16 mouse cellular contexts compared by ENCODE assay signal in genomic region chr4:4635338-4635737, GRCm38 (mm10).
DNase-seq lines count a peak whose midpoint lies in the region; ATAC-seq lines count a peak whose summit lies in the region.
"Had no signal": no experiment of that assay in that cellular context is flagged by ENCODE, and none has a peak within 500 bp of the region (broad histone marks: within the 10 kb centered on the region; RNA-seq: fewer than 3 reads in every experiment).

No protein-coding gene starts in this region.

- no peak overlapping the region for H3K27ac ChIP-seq in neural tube, embryonic 12.5 days
- H3K27ac ChIP-seq: kidney, postnatal 0 days; liver, embryonic 12.5 days; midbrain, embryonic 15.5 days had no signal

- no peak overlapping the region for H3K4me2 ChIP-seq in neural tube, embryonic 12.5 days (replicated peaks)
- H3K4me2 ChIP-seq: heart, embryonic 12.5 days; liver, embryonic 12.5 days; midbrain, embryonic 15.5 days had no signal

- no peaks in the 10 kb centered on the region for H3K9me3 ChIP-seq in neural tube, embryonic 12.5 days
- H3K9me3 ChIP-seq: heart, embryonic 12.5 days; liver, embryonic 12.5 days; midbrain, embryonic 15.5 days had no signal

- H3K9ac ChIP-seq in neural tube, embryonic 12.5 days = no peak overlapping the region
- H3K9ac ChIP-seq: heart, embryonic 12.5 days; liver, embryonic 12.5 days; midbrain, embryonic 15.5 days had no signal

- H3K4me3 ChIP-seq in neural tube, embryonic 12.5 days = no peak overlapping the region
- H3K4me3 ChIP-seq: heart, embryonic 12.5 days; liver, embryonic 12.5 days; midbrain, embryonic 15.5 days had no signal

- DNase-seq in neural tube, embryonic 10.5 days (ENCODE audit: extremely low spot score, low spot score) = no peak
- DNase-seq in NIH3T3 (ENCODE audit: low read depth) = peak; percentile 71
- peak; percentile 69 for DNase-seq in fibroblast of lung, adult 2 months (ENCODE audit: low read depth)
- no peak for DNase-seq in urinary bladder, postnatal 25 days (ENCODE audit: low spot score)
- DNase-seq in left cerebral cortex, adult 18-20 months (ENCODE audit: low spot score in 2 of 2) = no peak
- no peak for DNase-seq in urinary bladder, postnatal 14 days (ENCODE audit: low spot score)
- DNase-seq: adrenal gland, postnatal 10 days; cerebellum, adult 9-10 months; heart, postnatal 36 days; thymus, adult 18-20 months had no signal

- 0 out of 2 replicates have a peak, but pooled peaks have one; percentile 41 for ATAC-seq in neural tube, embryonic 12.5 days (ENCODE audit: low FRiP score, low read depth)
- ATAC-seq: liver, embryonic 12.5 days; lung, postnatal 0 days; midbrain, embryonic 15.5 days had no signal

- WGBS in neural tube, embryonic 12.5 days = 49% methylated on average over 6 of the region's 6 CpGs

- H3K36me3 ChIP-seq in neural tube, embryonic 12.5 days = no peaks in the 10 kb centered on the region
- H3K36me3 ChIP-seq: heart, embryonic 12.5 days; liver, embryonic 12.5 days; midbrain, embryonic 15.5 days had no signal

- no peaks in the 10 kb centered on the region for H3K4me1 ChIP-seq in neural tube, embryonic 12.5 days
- H3K4me1 ChIP-seq: heart, embryonic 12.5 days; liver, embryonic 12.5 days; midbrain, embryonic 15.5 days had no signal

- H3K27me3 ChIP-seq in neural tube, embryonic 12.5 days (replicated peaks) = no peaks in the 10 kb centered on the region
- H3K27me3 ChIP-seq: heart, embryonic 12.5 days; liver, embryonic 12.5 days; midbrain, embryonic 15.5 days had no signal

Comparison
In these comparisons a context has a peak if more than half of its experiments do, and no peak if none do; other contexts are left out.
1. DNase-seq: peak in NIH3T3 (single experiment) and fibroblast of lung, adult 2 months (single experiment); none in neural tube, embryonic 10.5 days (single experiment), urinary bladder, postnatal 25 days (single experiment), left cerebral cortex, adult 18-20 months (0 of 2) and urinary bladder, postnatal 14 days (single experiment).